Mouse (Mus musculus) adrenal gland, adult 2 months (tissue): ENCODE data around the gene Ralgds. TPM values are rescaled to one million over a fixed set of nuclear protein-coding genes. Genes with fewer than 3 reads are reported as not detected.

Source experiments
- DNase-seq: peaks from one replicate; pipeline ENCODE4 v3.0.0; 2021
- polyA plus RNA-seq: library from polyadenylated mRNA; depleted of rRNA; stranded (reverse); fragments of >200 nt; gene quantifications from 2 replicates; pipeline ENCODE4 v1.2.3, GENCODE M21; 2012
- total RNA-seq, 2 experiments: library from RNA; stranded (reverse); gene quantifications; 2 replicates each; pipeline ENCODE4 v1.2.3; 2021

The Ralgds gene
- total and polyA plus RNA-seq, 3 experiments: 23.3 to 56.8 (median 45.5) TPM

DNA sequence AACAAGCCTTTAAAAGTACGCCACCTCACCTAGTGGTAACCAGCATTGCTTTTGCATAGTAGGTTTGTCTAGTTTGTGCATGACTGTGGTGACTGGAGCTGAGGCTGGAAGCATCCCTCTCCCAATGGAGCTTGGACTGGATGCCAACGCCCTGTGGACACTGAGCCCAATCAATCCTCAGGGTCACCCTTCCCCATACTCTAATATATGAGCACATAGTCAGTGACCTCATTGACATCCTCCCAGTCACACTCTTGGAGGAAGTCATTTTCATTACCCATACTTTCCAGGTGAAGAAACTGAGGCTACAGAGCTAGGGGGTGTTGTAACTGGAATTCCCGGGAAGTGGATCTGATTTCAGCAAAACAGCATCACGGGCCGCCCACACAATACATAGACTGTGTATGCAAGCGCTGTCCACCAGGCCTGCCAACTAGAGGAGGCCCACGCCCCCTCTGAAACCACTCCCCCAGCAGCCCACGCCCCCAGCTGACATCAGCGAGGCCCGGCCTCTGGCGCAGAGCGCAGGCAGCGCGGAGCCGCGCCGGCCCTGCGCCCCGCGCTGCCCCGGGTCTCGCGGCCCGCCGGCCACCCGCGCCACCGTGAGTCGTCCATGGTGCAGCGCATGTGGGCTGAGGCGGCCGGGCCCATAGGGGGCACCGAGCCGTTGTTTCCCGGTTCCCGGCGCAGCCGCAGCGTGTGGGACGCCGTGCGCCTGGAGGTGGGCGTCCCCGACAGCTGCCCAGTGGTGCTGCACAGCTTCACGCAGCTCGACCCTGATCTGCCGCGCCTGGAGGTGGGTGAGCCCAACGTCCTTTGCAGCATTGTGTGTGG lies 20.2 kb downstream of the Ralgds start:
- peak; percentile 95 for DNase-seq

- no peak for DNase-seq
Observed at GRCm38 (mm10) chr2:28533901-28534435, 21.0 kb downstream of the Ralgds start.

DNA sequence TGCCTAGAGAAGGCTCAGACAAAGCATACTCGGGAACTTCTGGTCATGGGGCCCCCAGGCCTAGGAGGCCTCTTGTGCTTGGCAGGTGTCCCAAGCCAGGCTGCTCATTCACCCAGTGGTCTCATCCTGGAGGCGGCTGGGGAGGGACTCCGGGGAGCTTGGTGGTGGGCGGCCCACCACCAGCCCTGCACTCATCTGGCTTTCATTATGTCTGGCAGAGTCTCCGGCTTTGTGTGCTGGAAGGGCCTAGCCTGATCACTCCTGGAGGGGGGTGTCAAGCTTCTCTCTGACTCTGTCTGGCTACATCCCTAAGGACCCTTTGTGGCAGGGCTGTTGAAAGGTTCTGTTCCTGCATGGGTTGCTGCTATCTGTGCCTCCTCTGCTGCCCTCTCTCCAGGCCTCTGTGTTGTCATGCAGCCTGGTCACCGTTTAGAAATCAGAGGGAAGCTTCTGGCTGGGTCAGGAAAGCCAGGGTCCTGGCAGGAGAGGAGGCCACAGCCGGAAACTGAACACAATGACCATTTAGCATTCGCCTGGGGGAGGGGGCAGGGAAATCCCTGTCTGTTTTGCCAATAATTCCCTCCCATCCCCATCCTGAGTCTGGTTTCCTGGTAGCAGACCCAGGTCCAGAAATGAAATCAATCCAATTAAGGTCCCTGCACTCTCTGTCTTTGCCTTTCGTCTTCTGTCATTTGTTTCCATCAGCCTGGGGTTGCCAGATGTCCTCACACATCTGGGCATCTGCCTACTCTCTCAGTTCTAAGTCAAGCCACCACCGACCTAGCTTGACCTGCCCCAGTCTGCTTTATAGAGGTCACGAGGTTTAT lies 21.7 kb downstream of the Ralgds start:
- DNase-seq: peak; percentile 65

GRCm38 (mm10) chr2:28535263-28535540 lies 22.3 kb downstream of the Ralgds start:
- no peak for DNase-seq

DNA sequence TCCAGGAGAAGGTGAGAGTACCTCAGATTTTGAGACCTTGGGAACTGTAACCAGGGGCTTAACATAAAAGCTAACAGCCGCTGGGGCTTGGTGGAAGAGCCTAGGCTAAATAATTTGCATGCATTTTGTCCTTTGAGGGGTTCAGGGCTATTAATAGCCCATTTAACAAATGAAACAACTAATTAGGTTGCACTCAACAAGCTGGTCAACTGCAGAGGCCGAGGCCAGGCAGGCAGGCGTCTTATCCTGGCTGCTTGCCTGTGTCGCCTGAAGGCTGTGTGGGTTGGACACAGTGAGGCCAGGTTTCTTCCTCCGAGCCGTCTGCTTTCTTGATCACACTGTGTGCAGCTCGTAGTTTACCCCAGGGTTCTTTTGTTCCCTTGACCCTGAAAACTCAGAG lies 22.7 kb downstream of the Ralgds start:
- DNase-seq: peak; percentile 53

DNA sequence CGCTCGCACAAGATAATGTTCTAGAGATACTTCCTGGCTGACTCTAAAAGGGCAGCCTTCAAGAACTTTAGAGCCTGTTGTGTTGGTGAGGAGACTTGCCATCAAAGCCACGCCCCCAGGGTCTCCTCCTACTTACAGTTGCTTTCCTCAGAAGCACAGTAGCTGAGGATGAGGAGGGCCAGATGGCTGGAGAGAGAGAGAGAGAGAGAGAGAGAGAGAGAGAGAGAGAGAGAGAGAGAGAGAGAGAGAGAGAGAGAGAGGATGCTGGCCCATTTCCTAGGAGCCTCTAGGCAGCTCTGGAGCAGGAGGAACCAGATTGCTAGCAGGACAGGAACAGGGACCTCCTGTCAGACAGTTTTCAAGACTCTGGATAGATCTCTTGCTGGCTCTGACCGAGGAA lies 23.2 kb downstream of the Ralgds start:
- no peak for DNase-seq

DNA sequence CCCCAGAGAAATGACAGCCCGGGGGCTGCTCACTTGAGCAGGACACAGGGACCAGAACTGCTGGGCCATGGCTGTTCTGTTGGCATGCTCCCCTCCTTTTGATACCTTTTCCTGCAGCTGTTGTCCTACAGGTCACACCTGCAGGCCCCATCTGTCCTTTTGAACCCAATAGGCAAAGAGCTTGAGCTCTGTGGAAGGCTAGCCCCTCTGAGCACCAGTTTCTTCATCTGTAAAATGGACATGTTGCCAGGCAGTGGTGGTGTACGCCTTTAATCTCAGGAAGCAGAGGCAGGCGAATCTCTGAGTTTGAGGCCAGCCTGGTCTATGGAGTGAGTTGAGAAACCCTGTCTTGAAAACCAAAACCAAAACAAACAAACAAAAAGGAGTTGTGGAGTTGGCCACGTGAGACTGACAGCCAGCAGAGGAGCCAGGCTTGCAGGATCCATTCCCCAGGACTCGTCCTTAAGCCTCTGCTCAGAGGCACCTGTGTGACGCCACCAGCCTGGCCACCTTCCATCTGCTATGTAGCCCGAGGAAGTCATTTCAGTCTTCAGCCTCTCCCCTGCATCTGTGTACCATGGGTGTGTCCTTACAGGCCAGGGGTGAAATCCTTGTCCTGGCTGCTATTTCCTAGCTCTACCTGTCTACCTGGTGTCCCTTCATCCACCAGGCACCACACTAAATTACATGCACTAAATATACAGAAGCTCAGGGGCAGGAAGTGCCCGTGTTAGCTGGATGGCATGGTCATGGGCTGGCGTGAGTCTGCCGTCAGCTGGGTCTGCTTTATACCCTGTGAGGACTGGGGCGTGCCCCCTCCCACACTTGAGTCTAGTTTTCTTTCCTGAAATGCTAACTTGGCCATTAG lies 24.1 kb downstream of the Ralgds start:
- no peak for DNase-seq

GRCm38 (mm10) chr2:28537634-28537920 lies 24.7 kb downstream of the Ralgds start:
- DNase-seq: no peak

- no peak for DNase-seq
Observed at GRCm38 (mm10) chr2:28537995-28538816, 25.3 kb downstream of the Ralgds start.

GRCm38 (mm10) chr2:28538817-28539128 lies 25.8 kb downstream of the Ralgds start:
- DNase-seq: no peak

DNA sequence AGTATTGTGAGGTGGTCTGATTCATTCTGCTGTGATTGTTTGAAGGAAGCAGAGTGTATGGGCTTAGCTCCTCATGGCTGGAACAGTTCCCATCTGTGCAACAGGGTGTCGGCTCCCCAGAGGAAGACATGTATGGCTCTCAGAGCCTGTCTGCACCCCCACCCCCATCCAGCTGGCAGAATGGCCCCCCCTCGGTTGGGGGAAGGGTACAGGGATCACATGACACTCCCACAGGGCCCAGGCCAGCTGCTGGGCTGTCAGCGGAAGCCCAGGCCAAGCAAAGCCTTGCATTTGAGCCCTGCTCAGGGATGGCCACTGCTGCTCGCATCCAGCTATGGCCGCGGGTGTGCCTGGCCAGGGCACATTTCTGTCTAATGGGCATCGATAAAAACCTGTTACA lies 26.3 kb downstream of the Ralgds start:
- DNase-seq: peak; percentile 57

GRCm38 (mm10) chr2:28539949-28540348 lies 27.0 kb downstream of the Ralgds start:
- no peak for DNase-seq

DNA sequence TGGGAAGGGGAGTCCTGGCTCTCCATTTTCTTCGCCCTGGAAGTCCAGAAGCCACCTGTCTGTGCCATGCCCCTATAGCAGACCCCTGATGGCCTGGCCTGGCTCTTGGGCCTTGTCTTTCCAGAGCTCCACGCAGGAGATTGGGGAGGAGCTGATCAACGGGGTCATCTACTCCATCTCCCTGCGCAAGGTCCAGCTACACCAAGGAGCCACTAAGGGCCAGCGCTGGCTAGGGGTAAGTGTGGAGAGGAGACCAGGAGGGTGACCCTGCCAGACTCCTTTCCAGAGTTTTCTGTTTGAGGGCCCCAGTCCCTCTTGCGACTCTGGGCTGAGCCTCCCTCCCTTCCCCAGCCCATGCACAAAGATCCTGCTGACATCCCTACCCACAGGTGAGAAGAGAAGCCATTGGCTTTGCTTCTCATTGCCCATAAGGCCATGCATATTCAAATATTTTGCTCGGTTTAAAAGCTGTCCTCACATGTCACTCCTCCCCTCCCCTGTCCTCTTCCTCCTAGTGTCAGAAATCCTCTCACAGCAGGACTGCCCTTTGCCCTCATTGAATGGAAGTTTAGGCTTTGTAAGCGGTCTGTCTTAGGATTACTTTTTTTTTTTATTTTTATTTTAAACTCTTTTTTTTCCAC lies 27.8 kb downstream of the Ralgds start:
- DNase-seq: no peak

DNA sequence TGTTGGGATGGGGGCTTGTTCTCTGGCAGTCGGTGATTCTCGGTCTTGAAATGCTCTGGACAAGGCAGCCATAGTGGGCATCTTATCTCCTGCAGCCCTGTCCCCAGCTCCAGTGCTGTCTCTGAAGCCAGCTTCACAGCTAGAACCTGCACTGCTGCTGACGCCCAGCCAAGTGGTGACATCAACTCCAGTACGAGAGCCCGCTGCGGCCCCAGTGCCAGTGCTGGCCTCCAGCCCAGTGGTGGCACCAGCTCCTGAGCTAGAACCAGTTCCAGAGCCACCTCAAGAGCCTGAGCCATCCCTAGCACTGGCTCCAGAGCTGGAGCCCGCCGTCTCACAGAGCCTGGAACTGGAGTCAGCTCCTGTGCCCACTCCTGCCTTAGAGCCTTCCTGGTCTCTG lies 31.0 kb downstream of the Ralgds start:
- peak; percentile 62 for DNase-seq

DNA sequence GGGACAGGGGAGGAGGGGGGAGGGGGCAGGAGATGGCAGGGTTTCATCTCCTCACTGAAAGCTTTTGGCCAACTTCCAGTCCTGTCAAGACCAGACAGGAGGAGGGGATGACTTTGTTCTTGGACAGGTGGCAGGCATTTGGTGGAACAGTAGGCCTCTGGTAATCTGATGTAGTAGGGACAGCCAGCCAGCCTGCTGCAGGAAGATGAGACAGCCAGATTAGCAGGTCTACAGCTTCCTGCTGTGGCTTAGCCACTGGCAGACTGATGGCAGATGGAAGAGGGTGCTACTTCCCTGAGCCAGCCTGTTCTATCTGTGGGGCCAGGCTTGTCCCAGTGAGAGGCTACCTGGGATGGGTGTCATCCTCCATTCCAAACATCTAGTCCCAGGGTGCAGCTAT lies 33.1 kb downstream of the Ralgds start:
- no peak for DNase-seq

GRCm38 (mm10) chr2:28546560-28546959 lies 33.6 kb downstream of the Ralgds start:
- no peak for DNase-seq

DNA sequence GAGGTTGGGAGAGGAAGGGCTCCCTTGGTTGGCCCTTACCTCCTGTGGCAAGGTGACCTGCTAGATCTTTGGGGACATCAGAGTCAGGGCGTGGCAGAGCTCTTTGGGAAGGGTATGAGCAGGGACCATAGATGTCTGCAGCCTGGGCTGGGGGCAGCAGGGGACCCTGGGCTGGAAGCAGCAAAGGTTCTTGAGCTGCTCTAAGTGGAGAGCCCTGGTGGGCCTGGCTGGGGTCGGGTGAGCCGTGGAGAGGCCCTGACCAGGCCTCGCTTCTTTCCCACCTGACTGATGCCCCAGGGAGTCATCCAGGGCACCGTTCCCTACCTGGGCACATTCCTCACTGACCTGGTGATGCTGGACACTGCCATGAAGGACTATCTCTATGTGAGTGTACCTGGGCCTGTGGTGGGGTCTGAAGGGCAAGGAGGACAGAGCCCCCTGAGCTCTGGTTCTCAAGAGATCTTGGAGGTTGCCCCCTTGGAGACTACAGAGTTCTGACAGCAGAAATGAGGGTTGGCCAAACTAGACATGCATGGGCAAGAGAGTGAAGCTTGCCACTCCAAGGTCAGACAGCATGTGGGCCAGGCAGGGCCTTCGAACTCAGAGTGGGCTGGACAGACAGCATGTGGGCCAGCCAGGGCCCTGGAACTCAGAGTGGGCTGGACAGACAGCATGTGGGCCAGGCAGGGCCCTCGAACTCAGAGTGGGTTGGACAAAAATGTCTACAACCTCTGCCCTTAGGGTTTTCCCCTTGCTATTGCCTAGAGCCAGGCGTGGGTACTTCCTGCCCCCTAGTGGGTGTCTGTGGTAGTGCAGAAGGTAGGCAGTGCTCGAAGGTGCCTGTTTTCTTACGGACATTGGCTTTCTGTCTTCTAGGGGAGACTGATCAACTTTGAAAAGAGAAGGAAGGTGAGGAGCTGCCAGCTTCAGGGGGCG lies 34.6 kb downstream of the Ralgds start:
- peak; percentile 87 for DNase-seq

DNA sequence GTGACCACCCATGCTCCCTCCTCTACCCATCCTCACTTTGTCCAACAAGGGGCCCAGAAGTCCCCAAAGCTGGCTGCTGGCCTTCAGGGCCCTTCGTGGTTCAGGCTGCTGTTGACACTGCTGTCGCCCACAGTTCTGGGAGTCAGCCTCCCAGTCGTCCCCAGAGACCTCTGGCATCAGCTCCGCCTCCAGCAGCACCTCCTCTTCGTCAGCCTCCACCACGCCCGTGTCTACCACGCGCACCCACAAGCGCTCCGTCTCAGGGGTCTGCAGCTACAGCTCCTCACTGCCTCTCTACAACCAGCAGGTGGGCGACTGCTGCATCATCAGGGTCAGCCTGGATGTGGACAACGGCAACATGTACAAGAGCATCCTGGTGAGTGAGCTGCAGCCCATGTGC lies 36.2 kb downstream of the Ralgds start:
- DNase-seq: no peak

GRCm38 (mm10) chr2:28552301-28552700 lies 39.4 kb downstream of the Ralgds start:
- DNase-seq: no peak

DNA sequence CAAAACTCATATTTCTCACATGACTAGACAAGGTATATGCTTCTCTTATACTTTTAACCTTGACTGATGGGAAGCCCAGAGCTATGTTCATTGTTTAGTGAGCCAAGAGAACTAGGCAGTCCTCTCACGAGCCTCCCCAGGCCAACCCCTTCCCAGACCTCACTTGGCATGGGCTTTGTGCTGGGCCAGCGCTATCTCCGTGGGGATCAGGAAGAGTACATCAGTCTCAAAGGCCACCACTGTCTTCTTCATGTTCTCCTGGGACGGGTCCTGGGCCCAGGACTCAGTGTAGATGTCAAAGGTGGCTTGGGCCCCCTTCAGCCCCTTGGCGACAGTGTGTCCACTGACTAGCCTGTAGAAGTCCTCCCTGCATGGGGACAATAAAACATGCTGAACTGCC lies 44.5 kb downstream of the Ralgds start:
- no peak for DNase-seq
